Mouse (Mus musculus) frontal cortex, postnatal 10 days (tissue): Measurements from ENCODE around the gene Rab21.

ENCODE experiments used
- DNase-seq, 2 experiments: peaks; one replicate each; pipeline ENCODE4 v3.0.0; 2022; ENCODE audit warnings: low spot score in 2 of 2, mixed read lengths in 1 of 2

Gene Rab21

GRCm38 (mm10) chr10:115281381-115281780 lies 34.0 kb downstream of the Rab21 start:
- DNase-seq, result no peak

- no peak for DNase-seq
These were observed 43.7 kb downstream of the Rab21 start for GRCm38 (mm10) chr10:115271649-115272048.

- no peak for DNase-seq
These were observed 44.6 kb downstream of the Rab21 start for GRCm38 (mm10) chr10:115270612-115271390.

GRCm38 (mm10) chr10:115262926-115263562 lies 52.4 kb downstream of the Rab21 start:
- no peak for DNase-seq

DNA sequence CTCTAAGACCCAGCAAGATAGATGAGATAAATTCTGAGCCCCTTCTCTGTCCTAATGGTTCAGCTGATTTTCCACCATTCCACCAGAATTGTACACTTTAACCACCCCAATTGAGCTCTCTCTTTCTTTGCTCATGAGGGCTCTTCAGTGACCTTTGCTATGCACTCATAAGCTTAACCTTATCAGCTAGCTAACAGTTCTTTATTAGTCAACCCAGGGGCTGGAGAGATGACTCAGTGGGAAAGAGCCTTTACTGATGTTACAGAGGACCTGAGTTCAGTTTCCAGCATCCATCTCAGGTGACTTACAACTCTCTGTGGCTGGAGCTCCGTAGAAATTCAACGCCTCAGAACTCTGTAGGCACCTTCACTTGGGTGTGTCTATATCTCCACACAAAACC lies 53.1 kb downstream of the Rab21 start:
- DNase-seq, result no peak

DNA sequence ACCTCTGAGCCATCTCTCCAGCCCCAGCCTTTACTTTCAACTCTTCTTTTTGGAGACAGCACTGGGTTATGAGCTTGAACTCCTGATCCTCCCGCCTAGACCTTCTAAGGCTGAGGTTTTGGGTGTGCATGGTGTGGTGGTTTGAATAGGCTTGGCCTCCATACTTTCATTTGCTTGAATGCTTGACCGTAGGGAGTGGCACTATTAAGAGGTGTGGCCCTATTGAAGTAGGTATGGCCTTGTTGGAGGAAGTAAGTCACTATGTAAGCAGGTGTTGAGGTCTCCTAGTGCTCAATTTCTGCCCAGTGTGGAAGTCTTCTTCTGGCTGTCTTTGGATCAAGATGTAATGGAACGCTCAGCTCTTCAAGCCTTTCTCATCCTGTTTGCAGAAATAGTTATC lies 54.0 kb downstream of the Rab21 start:
- DNase-seq, result no peak

DNA sequence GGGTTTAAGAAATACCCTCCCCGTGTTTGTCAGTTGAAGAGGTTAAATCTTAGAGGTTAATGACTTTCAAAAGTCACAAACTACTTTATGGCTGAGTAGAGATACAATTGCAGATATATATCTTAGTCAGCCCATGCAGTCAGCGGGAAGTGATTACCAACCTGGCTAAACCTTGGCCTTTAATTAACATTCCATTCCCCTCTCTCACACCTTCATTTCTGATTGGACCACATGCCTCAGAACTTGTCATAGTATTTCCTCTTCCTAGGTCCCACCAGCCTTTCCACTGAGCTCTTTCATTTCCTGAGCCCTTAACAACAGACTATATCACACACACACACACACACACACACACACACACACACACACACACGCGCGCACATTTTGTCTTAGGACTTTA lies 59.2 kb downstream of the Rab21 start:
- DNase-seq, result no peak

DNA sequence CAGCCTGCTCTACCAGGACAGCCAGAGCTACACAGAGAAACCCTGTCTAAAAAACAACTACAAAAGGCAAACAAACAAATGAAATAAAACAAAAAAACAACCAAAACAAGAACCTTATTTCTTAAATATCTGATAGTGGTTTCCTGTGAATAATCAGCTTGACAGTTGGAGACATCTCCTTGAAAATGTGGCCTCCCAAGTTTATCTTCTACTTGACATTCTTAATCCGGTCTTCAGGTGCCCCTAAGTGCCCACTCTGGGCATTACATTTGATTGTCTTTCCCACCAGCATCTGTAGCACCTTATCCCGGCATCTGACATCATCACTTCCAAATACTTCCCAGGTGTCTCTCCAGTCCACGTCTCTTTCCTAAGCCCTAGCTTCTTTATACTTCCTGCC lies 61.9 kb downstream of the Rab21 start:
- DNase-seq, result no peak

GRCm38 (mm10) chr10:115252321-115252757 lies 63.1 kb downstream of the Rab21 start:
- DNase-seq, result no peak

DNA sequence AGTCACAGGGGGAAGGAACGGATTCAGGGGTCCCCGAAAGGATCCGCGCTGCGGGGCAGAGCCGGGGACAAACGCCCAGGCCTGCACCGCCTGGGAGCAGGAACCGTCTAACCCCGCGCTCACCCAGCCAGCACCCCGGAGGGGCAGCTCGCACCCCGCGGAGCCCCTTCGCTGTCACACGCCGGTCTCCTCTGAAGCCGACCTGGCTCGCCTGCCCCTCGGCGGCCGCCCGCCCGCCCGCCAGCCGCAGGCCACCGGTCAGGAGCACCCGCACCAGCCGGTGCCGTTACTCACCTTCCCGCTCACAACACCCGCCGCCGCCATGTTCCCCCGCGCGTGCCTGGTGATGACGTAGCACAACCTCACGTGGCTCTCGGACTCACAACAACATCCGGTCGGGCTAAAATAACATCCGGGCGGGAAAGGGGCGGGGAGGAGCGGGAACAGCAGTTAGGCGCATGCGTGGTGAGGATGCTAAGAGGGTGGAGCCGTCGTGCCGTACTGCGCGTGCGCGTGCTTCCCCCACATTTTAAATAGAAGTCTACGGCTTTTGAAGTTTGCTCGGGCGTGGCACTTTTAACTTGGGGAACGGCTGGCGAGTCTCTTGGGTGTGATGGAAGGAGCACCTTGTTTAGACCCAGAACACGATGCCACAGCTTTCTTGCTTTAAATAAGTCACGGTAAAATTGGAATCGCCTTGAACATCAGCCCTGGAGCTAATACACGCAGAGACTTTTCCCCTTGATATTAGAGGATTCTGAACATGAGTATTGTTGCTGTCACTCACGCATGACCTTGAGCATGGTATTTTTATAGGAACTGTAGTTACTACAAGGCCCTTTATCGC lies 64.1 kb downstream of the Rab21 start, which contains the start of gene Tbc1d15:
Gene Tbc1d15 (minus strand): TSS at position 380 of the 847 bp plus-strand sequence.
- DNase-seq, result peak; percentile 95 to 97

DNA sequence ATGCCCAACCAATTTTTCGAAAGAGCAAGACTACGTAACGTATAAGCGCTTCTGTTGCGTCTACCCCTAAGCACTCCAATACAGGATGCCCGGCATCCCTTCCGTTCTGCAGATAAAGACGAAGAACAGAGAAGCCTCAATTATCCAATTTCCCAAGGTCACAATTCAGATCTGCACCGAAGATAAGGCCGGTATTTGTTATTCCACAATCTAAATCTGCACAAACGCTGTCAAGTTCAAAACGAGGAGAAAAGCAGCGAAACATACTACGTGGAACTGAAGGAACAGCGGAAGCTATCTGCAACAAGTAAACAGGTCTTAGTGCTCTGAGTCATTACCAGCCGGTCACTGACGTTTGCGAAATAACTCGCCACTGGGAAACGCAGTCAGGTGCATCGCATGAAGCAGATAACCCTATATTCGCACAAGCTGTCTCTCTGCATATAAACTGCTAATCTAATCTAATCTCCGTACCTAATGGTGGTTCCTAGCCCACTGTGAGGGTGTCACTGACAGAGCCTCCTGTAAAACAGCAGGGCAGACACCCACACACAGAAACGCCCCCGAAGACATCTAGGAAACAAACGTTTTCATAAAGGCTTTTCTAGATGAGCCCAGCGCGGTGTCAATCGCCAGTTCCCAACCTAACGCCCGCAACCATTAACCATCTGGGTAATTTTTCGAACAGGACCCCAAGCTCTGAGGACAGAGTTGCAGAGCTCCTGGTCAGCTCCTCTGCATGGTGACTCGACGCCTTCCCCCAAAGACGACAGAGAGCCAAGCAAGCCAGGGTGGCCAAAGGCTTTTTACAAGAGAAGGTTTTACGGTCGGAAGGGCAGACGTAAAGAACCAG lies 64.9 kb downstream of the Rab21 start:
- DNase-seq, result no peak

DNA sequence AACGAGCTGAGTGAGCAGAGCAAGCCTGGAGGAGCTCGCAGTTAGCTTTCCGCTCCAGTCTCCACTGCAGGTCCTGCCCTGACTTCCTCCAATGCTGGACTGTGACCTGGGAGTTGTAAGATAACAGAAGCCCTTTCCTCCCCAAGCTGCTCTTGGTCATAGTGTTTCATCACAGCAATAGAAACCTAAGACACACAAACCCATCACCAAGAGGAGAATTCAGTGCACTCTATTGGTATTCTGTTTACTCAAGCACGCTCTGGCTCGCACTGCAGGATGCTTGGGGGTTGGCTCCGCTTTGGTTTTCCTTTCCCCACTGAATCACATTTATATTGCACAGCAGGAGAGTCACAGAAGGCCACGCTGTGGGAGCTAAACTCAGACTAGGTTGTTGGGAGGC lies 67.4 kb downstream of the Rab21 start:
- DNase-seq, result no peak

DNA sequence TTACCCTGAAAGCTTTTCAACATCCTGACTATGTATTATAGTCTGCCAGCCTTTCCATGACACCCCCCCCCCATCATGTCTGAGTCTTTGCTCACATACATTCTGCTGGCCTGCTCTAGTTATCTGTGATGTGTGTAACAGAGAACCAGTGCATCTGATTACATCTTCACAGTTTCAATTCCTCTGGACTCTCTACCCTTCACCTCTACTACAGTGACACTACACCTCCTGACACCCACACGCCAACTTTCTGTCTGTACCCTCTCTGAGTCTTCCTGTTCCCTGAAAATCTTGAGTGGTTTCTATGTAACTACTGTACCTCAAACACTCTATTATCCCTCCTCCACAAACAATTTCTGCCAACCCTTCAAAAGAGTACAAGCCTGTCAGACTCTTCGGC lies 69.9 kb downstream of the Rab21 start:
- DNase-seq, result no peak

DNA sequence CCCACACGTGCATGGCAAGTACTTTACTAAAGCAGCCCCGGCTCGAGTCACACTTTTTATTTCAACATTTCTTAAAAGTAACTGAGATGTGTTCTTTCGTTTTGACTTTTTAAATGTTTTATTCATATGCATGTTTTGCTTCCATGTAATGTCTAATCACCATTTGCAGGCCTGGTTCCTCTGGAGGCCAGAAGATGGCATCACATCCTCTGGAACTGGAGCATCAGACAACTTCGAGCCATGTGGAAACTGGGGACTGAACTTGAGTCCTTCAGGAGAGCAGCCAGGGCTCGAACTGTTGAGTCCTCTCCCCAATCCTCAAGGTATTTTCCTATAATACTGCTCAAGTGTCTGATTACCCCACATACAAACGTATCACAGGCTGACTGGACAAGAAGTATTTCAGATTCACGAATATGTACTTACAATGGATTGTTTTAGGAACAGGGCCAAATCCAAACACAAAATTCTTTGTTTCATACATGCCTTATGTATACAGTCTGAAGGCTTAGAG lies 74.3 kb downstream of the Rab21 start:
- DNase-seq, result no peak

GRCm38 (mm10) chr10:115237931-115238330 lies 77.5 kb downstream of the Rab21 start:
- DNase-seq, result no peak
